Comparison of ENCODE assay signal across 29 mouse cellular contexts in genomic region chrX:71205821-71206542, GRCm38 (mm10). TPM values are rescaled to one million over a fixed set of nuclear protein-coding genes. Genes with fewer than 3 reads are reported as not detected.
DNase-seq lines count a peak whose midpoint lies in the region; ATAC-seq and TF ChIP-seq lines count a peak whose summit lies in the region.
"Had no signal": no experiment of that assay in that cellular context is flagged by ENCODE, and none has a peak within 500 bp of the region (broad histone marks: within the 10 kb centered on the region; RNA-seq: fewer than 3 reads in every experiment).

No protein-coding gene starts in this region.

- peak overlapping the region; percentile 60; the same call in 1 of the 2 replicates for H3K27ac ChIP-seq in MEL (ENCODE audit: control insufficient read depth, low read depth, low read length)
- H3K27ac ChIP-seq: forebrain, embryonic 12.5 days; hindbrain, embryonic 13.5 days; liver, embryonic 12.5 days; midbrain, embryonic 12.5 days; neural tube, embryonic 13.5 days had no signal

- no peaks in the 10 kb centered on the region for H3K27me3 ChIP-seq in MEL (ENCODE audit: control insufficient read depth in 1 of 2, insufficient read depth in 2 of 2, low read length in 2 of 2)
- H3K27me3 ChIP-seq: forebrain, embryonic 12.5 days; heart, embryonic 12.5 days; hindbrain, embryonic 13.5 days; liver, embryonic 12.5 days; midbrain, embryonic 12.5 days; neural tube, embryonic 13.5 days had no signal

- TF ChIP-seq RAD21 in MEL (IDR thresholded peaks at IDR 0.05; ENCODE audit: low read depth, low read length): no peak

- H3K4me3 ChIP-seq in MEL (ENCODE audit: control insufficient read depth in 1 of 2, insufficient read depth in 1 of 2, low read depth in 2 of 2, low read length in 2 of 2): peak overlapping the region in 1 of 2 experiments; percentile 35; a peak in 2 of 4 replicates
- H3K4me3 ChIP-seq: erythroblast, embryonic 14.5 days; forebrain, embryonic 12.5 days; heart, embryonic 12.5 days; hindbrain, embryonic 13.5 days; liver, embryonic 12.5 days; midbrain, embryonic 12.5 days; neural tube, embryonic 13.5 days had no signal

- ATAC-seq in granulocyte monocyte progenitor cell, adult 5-6 weeks (replicated peaks; ENCODE audit: poor library complexity, severe bottlenecking): peak; percentile 93
- ATAC-seq in megakaryocyte-erythroid progenitor cell, adult 5-6 weeks (replicated peaks; ENCODE audit: low FRiP score, low TSS enrichment, poor library complexity, severe bottlenecking): peak; percentile 57; the same call in 1 of the 2 replicates
- ATAC-seq: forebrain, postnatal 0 days; intestine, postnatal 0 days; liver, embryonic 12.5 days; lung, postnatal 0 days had no signal

- no peak for TF ChIP-seq CTCF in MEL (IDR thresholded peaks at IDR 0.05 in 2 of 3, conservative IDR thresholded peaks at IDR 0.05 in 1 of 3; ENCODE audit: control insufficient read depth in 1 of 3, insufficient read depth in 1 of 3, low read depth in 2 of 3, low read length in 3 of 3, poor library complexity in 1 of 3, severe bottlenecking in 1 of 3)

- peak; percentile 46 to 47 for TF ChIP-seq EP300 in MEL (IDR thresholded peaks at IDR 0.05; ENCODE audit: low read depth in 1 of 2, low read length in 2 of 2)

- peak; percentile 66 for DNase-seq in MEL (ENCODE audit: low read depth, low spot score)
- no peak for DNase-seq in lung, postnatal 4 days
- DNase-seq in spleen, postnatal 14 days (ENCODE audit: low spot score in 2 of 2): no peak
- DNase-seq in embryo, embryonic 11 days: no peak
- DNase-seq: adrenal gland, adult 8-10 months; cerebellum, adult 11 months; cerebellum, adult 9-10 months; cerebellum, postnatal 36 days; forebrain, postnatal 0 days; gastrocnemius, postnatal 14 days; heart, adult 11 months; heart, postnatal 4 days; kidney, adult 9 months; kidney, postnatal 10 days; layer of hippocampus, postnatal 36 days; left cerebral cortex, postnatal 4 days; lung, adult 18-20 months; retina, postnatal 1 day had no signal

- TF ChIP-seq POLR2A in MEL (IDR thresholded peaks at IDR 0.05; ENCODE audit: control insufficient read depth in 1 of 2, insufficient read depth in 1 of 2, low read depth in 1 of 2, low read length in 2 of 2, poor library complexity in 1 of 2): no peak

- no peaks in the 10 kb centered on the region for H3K79me2 ChIP-seq in MEL (ENCODE audit: control insufficient read depth, insufficient read depth, low read length, poor library complexity)

- no peaks in the 10 kb centered on the region for H3K9me3 ChIP-seq in MEL (replicated peaks; ENCODE audit: insufficient read depth, low read length)
- H3K9me3 ChIP-seq: forebrain, embryonic 12.5 days; heart, embryonic 12.5 days; hindbrain, embryonic 13.5 days; liver, embryonic 12.5 days; midbrain, embryonic 12.5 days; neural tube, embryonic 13.5 days had no signal

- no peak overlapping the region for H3K9ac ChIP-seq in MEL (ENCODE audit: control insufficient read depth, low read depth, low read length, poor library complexity, severe bottlenecking)
- H3K9ac ChIP-seq: forebrain, embryonic 12.5 days; forebrain, postnatal 0 days; heart, embryonic 12.5 days; hindbrain, embryonic 13.5 days; liver, embryonic 12.5 days; midbrain, embryonic 12.5 days; neural tube, embryonic 13.5 days had no signal

- H3K4me1 ChIP-seq in MEL (ENCODE audit: control insufficient read depth in 1 of 2, insufficient read depth in 2 of 2, low read length in 2 of 2): peaks cover 0 to 3% of the 10 kb centered on the region in 2 experiments; a peak in 2 of 4 replicates
- H3K4me1 ChIP-seq: forebrain, embryonic 12.5 days; heart, embryonic 12.5 days; hindbrain, embryonic 13.5 days; liver, embryonic 12.5 days; midbrain, embryonic 12.5 days; neural tube, embryonic 13.5 days had no signal

- peaks cover 0 to 7% of the 10 kb centered on the region in 2 experiments; a peak in 2 of 4 replicates for H3K36me3 ChIP-seq in MEL (ENCODE audit: control insufficient read depth in 1 of 2, insufficient read depth in 2 of 2, low read length in 2 of 2)
- H3K36me3 ChIP-seq: forebrain, embryonic 12.5 days; heart, embryonic 12.5 days; hindbrain, embryonic 13.5 days; liver, embryonic 12.5 days; midbrain, embryonic 12.5 days; neural tube, embryonic 13.5 days had no signal

TF ChIP-seq in MEL, 35 proteins besides CTCF, POLR2A, EP300 and RAD21:
- TF ChIP-seq TCF12 (IDR thresholded peaks at IDR 0.05; ENCODE audit: low read depth, low read length) (peak; percentile 43), TBP (IDR thresholded peaks at IDR 0.05; ENCODE audit: low read depth, low read length) (0 out of 2 replicates have a peak, but pooled peaks have one; percentile 16), POLR2AphosphoS2 (IDR thresholded peaks at IDR 0.05; ENCODE audit: low read length) (no peak), ETS1 (IDR thresholded peaks at IDR 0.05; ENCODE audit: low read depth, low read length) (peak; percentile 81), MEF2A (IDR thresholded peaks at IDR 0.05; ENCODE audit: extremely low read depth, insufficient replicate concordance, low read depth, low read length, poor library complexity, severe bottlenecking) (no peak), RCOR1 (IDR thresholded peaks at IDR 0.05; ENCODE audit: low read depth, low read length) (0 out of 2 replicates have a peak, but pooled peaks have one; percentile 16), GABPA (IDR thresholded peaks at IDR 0.05; ENCODE audit: low read depth, low read length) (no peak), GATA1 (IDR thresholded peaks at IDR 0.05; ENCODE audit: low read depth, low read length) (peak; percentile 74), TAL1 (IDR thresholded peaks at IDR 0.05; ENCODE audit: low read length) (peak; percentile 47)

RNA-seq across cellular contexts. Expression of gene Mtm1, which starts 4.6 kb away (rescaled TPM):
- total RNA-seq in MEL (2012; rRNA removed): 2.2 and 3.5 TPM in 2 replicates
- 1 to 10 TPM in 1 of 2 experiments, not detected in 1; 4.0 TPM for polyA plus RNA-seq in MEL (2012; ENCODE audit: insufficient read depth in 1 of 2, insufficient read length in 2 of 2, low read depth in 1 of 2, low replicate concordance in 2 of 2, missing spikeins in 1 of 2)
- total RNA-seq in granulocyte monocyte progenitor cell, adult 5-6 weeks (2014; fragmentation: Nextera tagmentation): 26.0 and 28.3 TPM in 2 replicates
- 28.8 and 43.0 TPM in 2 replicates for total RNA-seq in granulocyte monocyte progenitor cell, adult 5-6 weeks (2017)
- 4.3 and 5.1 TPM in 2 replicates for total RNA-seq in megakaryocyte-erythroid progenitor cell, adult 5-6 weeks (2014; fragmentation: Nextera tagmentation)
- total RNA-seq in megakaryocyte-erythroid progenitor cell, adult 5-6 weeks (2017): 10.8 and 12.0 TPM in 2 replicates
- polyA plus RNA-seq: erythroblast, embryonic 14.5 days had no signal
